Mouse (Mus musculus): Measurements from ENCODE around the gene Tmx2.

DNA sequence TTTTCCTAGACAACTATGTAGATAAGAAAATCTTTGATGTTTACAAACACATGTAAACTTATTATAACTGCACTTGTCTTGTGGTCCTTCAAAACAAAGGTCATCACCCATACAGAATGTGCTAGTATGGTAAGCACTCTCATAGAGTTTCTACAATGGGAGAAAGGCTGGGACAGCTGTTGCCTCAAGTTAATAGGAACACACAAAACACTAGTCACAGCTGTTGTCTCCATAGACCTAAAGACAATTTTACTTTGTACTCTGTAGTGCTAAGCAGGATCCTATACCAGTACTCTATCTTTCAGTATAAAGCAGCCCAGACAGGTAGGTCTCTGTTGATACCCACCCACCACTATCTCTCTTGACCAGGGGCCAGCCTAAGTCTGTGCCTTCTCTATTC is 38.1 kb downstream of the Tmx2 start:
- TF ChIP-seq CTCF (IDR thresholded peaks at IDR 0.05; ENCODE audit: borderline replicate concordance, insufficient read depth, low read length): no peak
- TF ChIP-seq POLR2A (IDR thresholded peaks at IDR 0.05; ENCODE audit: low read depth, low read length): no peak

Measured in embryonic fibroblast, embryonic 13.5 days (primary cell).